Mouse (Mus musculus): ENCODE data around the gene Rplp2. TPM values are rescaled to one million over a fixed set of nuclear protein-coding genes. Genes with fewer than 3 reads are reported as not detected.

The Rplp2 gene
- total RNA-seq, 2 experiments from 2014 or later, result 998 to 1,000 TPM

DNA sequence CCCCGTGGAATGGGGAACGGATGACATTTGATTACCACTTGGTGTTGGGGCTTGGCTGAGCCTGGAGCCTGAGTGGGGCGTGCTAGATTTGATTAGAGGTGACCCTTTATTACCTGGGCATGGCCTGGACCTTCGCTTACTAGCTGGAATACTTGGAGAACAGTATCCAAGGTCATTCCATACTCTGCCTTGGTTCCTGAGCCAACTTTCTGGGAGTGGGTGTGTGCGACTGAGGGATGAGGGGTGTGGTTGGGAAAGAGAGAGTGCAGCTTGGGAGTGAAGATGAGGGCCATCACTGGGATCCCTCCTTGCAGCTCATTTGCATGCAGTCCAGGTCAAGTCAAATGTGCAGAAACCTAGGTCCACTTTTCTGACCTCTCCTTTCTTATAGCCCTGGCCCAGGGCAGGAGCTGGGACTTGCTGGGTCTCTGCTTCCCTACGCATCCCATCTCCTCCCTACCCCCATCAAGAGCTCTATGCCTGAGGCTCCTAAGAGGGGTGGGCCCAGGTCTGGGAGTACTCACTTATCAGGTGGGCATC lies 36.0 kb downstream of the Rplp2 start:
- no peak for DNase-seq

DNA sequence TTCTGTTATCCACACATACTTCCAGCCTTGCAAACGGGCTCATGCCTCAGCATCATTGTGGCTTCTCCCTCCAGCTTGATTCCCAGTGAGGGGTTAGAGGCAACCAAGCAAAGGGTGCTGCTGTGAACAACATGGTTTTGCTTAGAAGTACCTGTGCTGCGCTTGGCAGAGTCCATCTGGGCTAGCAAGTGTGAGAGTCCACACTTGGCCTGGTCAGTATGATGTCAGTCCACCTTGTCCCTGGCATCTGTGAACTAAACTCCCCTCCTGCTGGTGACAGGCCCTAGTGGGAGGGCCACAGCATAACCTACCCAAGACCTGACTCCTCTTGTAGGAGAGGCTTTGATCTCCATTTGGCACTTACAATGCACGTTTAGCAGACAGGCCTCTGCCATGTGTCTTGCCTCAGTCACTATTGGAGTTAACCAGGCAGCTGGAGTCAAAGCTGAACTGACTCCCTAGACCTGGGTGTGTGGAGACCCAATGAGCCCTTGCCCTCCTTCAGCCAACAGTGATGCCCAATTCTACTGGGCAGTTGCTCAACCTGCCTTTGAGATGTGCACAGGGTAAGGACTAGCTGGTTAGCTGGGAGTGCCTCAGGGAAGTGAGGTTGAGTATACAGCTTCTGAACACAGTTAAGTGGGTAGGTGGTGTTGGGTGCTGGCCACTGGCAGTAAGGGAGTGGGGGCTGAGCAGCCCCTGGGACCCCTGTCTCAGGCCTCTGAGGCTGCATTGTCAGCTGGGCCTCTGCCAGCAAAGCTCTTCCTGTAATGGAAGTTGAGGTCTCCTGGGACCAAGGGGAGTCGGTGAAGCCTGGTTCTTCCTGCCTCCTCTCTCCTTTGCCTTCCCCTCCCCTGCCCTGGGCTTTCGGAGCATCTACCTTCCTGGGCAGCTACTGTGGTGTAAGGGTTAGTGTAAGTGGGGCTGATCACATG lies 37.3 kb downstream of the Rplp2 start:
- DNase-seq, result no peak

DNA sequence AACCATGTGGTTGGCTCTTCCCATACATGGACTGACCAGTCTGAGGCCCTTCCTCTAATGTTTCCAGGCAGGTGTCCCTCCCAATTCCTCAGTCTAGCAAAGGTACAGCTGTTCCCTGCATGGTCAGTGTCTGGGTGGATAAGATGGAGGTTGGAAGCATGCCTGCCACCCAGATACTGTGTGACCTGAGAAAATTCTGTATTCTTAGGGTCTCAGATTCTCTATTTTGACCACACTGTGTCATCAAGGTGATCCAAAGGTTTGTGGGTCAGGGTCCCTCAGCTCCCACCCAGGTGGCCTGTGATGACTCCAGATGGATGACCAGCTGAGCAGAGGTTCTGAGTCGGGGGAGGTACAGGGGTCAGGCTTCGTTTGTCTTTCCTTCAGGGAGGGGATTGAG lies 38.0 kb downstream of the Rplp2 start:
- DNase-seq, result no peak

DNA sequence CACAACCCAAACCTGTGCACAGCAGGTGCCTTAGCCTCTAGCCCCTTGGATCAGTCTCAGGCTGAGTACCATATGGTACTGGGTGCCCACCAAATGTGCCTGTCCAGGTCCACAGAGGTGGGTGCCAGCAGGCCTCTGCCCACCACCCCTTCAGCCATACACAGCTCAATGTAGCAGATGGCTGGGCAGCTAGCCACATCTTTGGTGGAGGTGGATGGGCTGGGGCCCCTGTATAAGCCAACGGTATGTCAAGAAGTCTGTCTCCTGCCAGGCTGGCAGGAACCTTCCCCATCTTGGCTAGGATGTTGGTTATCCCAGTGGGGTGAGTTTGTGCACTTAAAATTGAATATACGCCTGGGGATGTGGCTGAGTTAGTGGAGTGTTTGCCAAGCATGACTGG lies 38.4 kb downstream of the Rplp2 start:
- no peak for DNase-seq

DNA sequence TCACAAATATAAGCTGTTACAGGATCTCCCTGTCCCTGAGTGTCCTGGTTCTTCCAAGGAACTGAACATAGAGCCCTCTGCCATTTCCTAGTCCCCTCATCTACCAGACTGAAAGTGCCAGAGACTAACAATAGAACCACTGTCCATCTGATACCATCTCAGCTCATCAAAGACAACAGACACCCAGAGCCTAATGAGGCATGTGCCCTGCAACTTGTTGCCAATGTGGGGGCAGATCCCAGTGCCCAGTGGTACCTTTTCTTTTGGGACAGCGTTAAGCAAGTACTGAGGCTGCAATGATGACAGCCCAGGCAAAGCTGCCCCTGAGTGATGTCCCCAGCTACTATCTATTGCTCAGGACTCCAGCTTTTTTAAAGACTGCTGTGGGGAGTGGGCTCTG lies 39.1 kb downstream of the Rplp2 start:
- DNase-seq, result no peak

DNA sequence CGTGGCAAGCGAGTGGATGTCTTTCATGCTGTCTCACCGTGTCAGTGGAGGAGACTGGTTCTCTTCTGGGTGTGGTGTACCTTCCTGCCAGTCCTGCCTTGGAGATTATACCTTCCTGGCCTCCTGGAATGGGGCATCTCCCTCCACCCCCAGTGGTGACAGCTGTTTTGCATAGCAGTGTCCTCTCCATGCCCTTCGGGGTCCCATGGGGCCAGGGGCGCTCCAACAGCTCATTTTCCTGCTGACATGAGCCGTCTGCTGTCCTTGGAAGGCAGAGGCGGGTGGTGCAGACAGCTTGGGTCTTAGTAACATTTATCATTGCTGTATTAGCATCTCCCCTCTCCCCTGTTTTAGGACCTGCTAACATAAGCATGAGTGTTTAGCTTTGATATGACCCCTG lies 40.0 kb downstream of the Rplp2 start:
- no peak for DNase-seq

DNA sequence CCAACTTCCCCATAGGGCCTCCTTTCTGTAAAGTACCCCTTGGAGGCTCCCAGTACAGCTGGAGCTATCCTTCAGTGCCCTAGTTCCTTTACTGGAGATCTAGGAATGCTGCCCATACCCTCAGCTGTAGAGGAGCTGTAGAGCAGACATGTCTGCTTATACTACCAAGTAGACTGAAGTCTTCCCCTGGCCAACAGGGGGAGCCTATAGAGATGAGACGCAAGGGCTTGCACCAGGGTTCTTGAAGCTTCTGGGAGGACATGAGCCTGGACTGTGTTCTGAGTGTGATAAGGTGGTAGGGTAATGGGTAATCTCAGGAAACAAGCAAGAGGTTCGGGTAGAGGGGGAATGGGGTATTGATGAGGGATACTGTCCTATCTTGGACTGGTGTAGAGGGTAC lies 44.0 kb downstream of the Rplp2 start:
- no peak for DNase-seq

DNA sequence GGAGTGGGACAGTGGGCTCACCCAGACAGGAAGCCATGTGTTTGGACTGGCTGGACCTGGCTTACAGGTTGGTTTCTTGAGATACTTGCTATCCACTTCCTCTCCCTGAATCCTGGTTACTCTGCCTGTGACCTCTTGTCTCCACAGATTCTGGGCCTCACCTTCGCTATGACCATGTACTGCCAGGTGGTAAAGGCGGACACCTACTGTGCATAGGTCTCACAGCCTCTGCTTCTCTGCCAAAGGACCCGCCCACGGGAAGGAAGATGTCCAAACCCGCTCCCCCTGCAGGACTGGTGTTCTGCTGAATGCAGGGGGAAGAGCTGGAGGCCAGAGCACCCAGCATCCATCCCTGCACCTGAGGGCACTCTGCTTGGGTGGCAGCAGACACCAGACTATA lies 45.6 kb downstream of the Rplp2 start:
- DNase-seq, result no peak

DNA sequence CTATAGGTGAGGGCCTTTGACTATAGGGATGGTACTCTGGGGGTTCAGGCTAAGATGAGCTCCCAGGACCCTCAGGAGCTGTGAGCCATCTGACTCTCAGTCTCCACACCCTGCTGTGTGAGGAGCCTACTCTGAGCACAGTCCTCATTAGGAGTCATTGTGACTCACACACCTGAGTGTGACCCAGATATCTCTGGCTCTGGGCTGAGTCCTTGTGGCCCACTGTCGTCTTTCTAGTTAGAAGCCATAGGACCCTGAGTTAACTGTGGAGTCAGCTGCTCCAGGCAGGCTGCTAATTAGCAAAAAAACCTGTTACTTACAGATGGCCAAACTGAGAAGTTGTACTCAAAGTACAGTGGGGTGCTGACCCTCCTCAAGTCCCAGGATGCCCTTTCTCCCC lies 46.6 kb downstream of the Rplp2 start:
- DNase-seq, result no peak

DNA sequence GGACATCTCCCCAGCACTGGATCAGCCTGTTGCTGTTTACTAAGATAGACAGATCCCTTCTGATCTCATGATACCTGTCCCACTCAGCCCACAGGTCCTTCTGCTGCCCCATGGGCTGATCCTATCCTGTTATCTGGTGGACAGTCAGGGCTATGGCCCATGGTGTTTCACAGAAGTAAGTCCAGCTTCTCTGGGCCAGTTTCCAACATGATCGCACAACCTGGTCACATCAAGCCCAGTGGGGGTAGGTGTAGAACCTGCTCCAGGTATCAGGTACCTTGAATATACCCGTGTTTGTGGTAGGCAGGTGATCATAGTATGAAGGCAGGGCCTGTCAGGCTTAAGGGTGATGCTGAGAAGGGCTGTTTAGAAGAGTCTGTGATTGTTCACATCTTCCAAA lies 48.2 kb downstream of the Rplp2 start:
- DNase-seq, result no peak

DNA sequence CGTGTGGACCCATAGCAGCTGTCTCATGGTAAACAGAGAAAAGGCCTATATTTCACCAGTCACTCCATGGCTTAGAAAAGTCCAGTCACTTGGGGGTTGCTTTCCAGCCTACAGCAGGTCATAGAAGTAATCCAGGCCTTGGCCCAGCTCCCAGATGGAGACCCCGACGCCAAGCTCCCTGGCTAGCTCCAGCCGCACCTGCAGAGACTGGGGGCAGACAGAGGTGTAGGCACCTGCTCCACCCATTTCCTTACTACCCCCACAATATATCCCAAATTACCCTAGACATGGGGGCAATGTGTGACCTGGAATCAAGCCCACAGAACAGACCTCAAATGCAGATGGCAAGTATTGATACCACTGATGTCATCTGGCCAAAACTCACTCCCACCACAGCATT lies 48.8 kb downstream of the Rplp2 start:
- DNase-seq, result no peak

DNA sequence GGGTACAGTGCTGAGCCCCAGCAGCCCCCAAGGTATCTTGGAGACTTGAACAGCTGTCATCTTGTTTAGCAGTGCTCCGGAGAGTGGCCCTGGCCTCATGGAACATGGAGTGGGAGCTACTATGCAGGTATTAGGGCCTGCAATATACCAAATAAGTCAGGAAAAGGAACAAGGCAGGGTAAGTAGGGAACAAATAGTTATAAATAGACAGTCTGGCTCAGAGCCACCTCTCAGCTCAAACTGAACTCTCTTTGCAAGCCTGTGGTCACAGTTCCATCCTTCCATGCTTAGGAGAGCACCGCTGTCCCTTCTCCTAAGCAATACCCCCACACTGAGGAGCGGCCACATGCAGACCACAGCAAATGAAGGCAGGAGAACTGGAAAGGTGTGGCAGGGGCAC lies 50.4 kb downstream of the Rplp2 start:
- peak; percentile 41 to 55 for DNase-seq

Other genes with a start within 250 kb of the Rplp2 start
- gene Lmntd2, start 233.3 kb upstream of the Rplp2 start, total RNA-seq (2021), result not detected
- under 1 TPM; 0.57 to 0.87 TPM for gene Rassf7, start 231.5 kb upstream of the Rplp2 start, total RNA-seq (2021)
- gene Phrf1, start 218.6 kb upstream of the Rplp2 start, total RNA-seq (2021), result 10 to 100 TPM; 33.7 to 34.8 TPM
- 1 to 10 TPM; 2.3 to 3.1 TPM for gene Irf7, start 180.9 kb upstream of the Rplp2 start, total RNA-seq (2021)
- gene Cdhr5, start 170.6 kb upstream of the Rplp2 start, total RNA-seq (2021), result not detected
- gene Sct, start 168.2 kb upstream of the Rplp2 start, total RNA-seq (2021), result not detected
- not detected for gene Drd4, start 155.4 kb upstream of the Rplp2 start, total RNA-seq (2021)
- gene Deaf1, start 119.7 kb upstream of the Rplp2 start, total RNA-seq (2021), result 10 to 100 TPM; 11.7 to 12.6 TPM
- gene Tmem80, start 119.6 kb upstream of the Rplp2 start, total RNA-seq (2021), result 10 to 100 TPM; 14.6 to 15.7 TPM
- gene Eps8l2, start 108.5 kb upstream of the Rplp2 start, total RNA-seq (2021), result 1 to 10 TPM; 1.7 to 3.0 TPM
- 100 to 1,000 TPM; 106 to 141 TPM for gene Taldo1, start 55.2 kb upstream of the Rplp2 start, total RNA-seq (2021)
- gene Gatd1, start 33.2 kb upstream of the Rplp2 start, total RNA-seq (2021), result 10 to 100 TPM; 11.3 to 12.4 TPM
- gene Cend1, start 17.9 kb upstream of the Rplp2 start, total RNA-seq (2021), result 1 to 10 TPM in 1 of 2 experiments, under 1 TPM in 1; 0.80 to 1.3 TPM
- gene Slc25a22, start 9.5 kb upstream of the Rplp2 start, total RNA-seq (2021), result 10 to 100 TPM; 45.6 to 59.1 TPM
- under 1 TPM; 0.21 to 0.42 TPM for gene Pidd1, start 3.3 kb upstream of the Rplp2 start, total RNA-seq (2021)
- gene Pnpla2, start 7.8 kb downstream of the Rplp2 start, total RNA-seq (2021), result 100 to 1,000 TPM; 387 to 566 TPM
- gene Cracr2b, start 13.7 kb downstream of the Rplp2 start, total RNA-seq (2021), result 10 to 100 TPM; 22.5 to 23.3 TPM
- gene Cd151, start 20.0 kb downstream of the Rplp2 start, total RNA-seq (2021), result 100 to 1,000 TPM; 320 to 330 TPM
- gene Polr2l, start 27.8 kb downstream of the Rplp2 start, total RNA-seq (2021), result 10 to 100 TPM; 82.3 to 97.7 TPM
- gene Tspan4, start 27.9 kb downstream of the Rplp2 start, total RNA-seq (2021), result 10 to 100 TPM; 18.9 to 22.9 TPM
- 10 to 100 TPM; 48.2 to 50.9 TPM for gene Chid1, start 92.5 kb downstream of the Rplp2 start, total RNA-seq (2021)
- 10 to 100 TPM; 60.7 to 60.8 TPM for gene Ap2a2, start 114.8 kb downstream of the Rplp2 start, total RNA-seq (2021)
- not detected for gene Muc6, start 207.9 kb downstream of the Rplp2 start, total RNA-seq (2021)
- under 1 TPM in 1 of 2 experiments, not detected in 1; 0.44 TPM for gene Muc2, start 243.0 kb downstream of the Rplp2 start, total RNA-seq (2021)